Comparison of ENCODE assay signal across 18 mouse cellular contexts in genomic region chr9:77252761-77253160, GRCm38 (mm10).
DNase-seq lines count a peak whose midpoint lies in the region; ATAC-seq and TF ChIP-seq lines count a peak whose summit lies in the region.
"Had no signal": no experiment of that assay in that cellular context is flagged by ENCODE, and none has a peak within 500 bp of the region (broad histone marks: within the 10 kb centered on the region; RNA-seq: fewer than 3 reads in every experiment).

No protein-coding gene starts in this region.

- H3K27me3 ChIP-seq in forebrain, embryonic 16.5 days (replicated peaks; ENCODE audit: control insufficient read depth, insufficient read depth, low read length): no peaks in the 10 kb centered on the region
- H3K27me3 ChIP-seq in forebrain, embryonic 13.5 days: no peaks in the 10 kb centered on the region
- H3K27me3 ChIP-seq in heart, adult 2 months (ENCODE audit: control insufficient read depth, insufficient read depth, low read length): no peaks in the 10 kb centered on the region
- H3K27me3 ChIP-seq: CH12.LX; heart, embryonic 13.5 days; hindbrain, embryonic 12.5 days; hindbrain, embryonic 15.5 days; Patski had no signal

- no peak overlapping the region for H3K9ac ChIP-seq in forebrain, embryonic 16.5 days (replicated peaks; ENCODE audit: low read depth, low read length)
- no peak overlapping the region for H3K9ac ChIP-seq in forebrain, embryonic 13.5 days
- no peak overlapping the region for H3K9ac ChIP-seq in heart, adult 2 months (ENCODE audit: low read depth, low read length)
- H3K9ac ChIP-seq: heart, embryonic 13.5 days; hindbrain, embryonic 12.5 days; hindbrain, embryonic 15.5 days had no signal

- no peak overlapping the region for H3K4me2 ChIP-seq in forebrain, embryonic 16.5 days (ENCODE audit: low read length)
- H3K4me2 ChIP-seq in forebrain, embryonic 13.5 days: no peak overlapping the region
- H3K4me2 ChIP-seq: heart, embryonic 13.5 days; hindbrain, embryonic 12.5 days; hindbrain, embryonic 15.5 days had no signal

- no peaks in the 10 kb centered on the region for H3K79me2 ChIP-seq in heart, adult 2 months (replicated peaks; ENCODE audit: control insufficient read depth, insufficient read depth, low read length)

- no peak for TF ChIP-seq CTCF in heart, adult 2 months (IDR thresholded peaks at IDR 0.05)

- no peak overlapping the region; the same call in 1 of the 2 replicates for H3K27ac ChIP-seq in forebrain, embryonic 16.5 days (ENCODE audit: low read length)
- no peak overlapping the region for H3K27ac ChIP-seq in forebrain, embryonic 13.5 days
- H3K27ac ChIP-seq in heart, adult 2 months: peak overlapping the region; percentile 53; the same call in 1 of the 2 replicates
- H3K27ac ChIP-seq: heart, embryonic 10.5 days; heart, embryonic 13.5 days; hindbrain, embryonic 12.5 days; hindbrain, embryonic 15.5 days had no signal

- no peak overlapping the region for H3K4me3 ChIP-seq in forebrain, embryonic 16.5 days (replicated peaks; ENCODE audit: low read length)
- H3K4me3 ChIP-seq in forebrain, embryonic 13.5 days: no peak overlapping the region
- H3K4me3 ChIP-seq in heart, adult 2 months: no peak overlapping the region
- H3K4me3 ChIP-seq: heart, embryonic 10.5 days; heart, embryonic 13.5 days; hindbrain, embryonic 12.5 days; hindbrain, embryonic 15.5 days had no signal

- H3K36me3 ChIP-seq in forebrain, embryonic 16.5 days (ENCODE audit: control insufficient read depth, insufficient read depth): no peaks in the 10 kb centered on the region
- H3K36me3 ChIP-seq in forebrain, embryonic 13.5 days (ENCODE audit: poor library complexity, severe bottlenecking): no peaks in the 10 kb centered on the region
- no peaks in the 10 kb centered on the region for H3K36me3 ChIP-seq in heart, adult 2 months (ENCODE audit: control insufficient read depth, insufficient read depth, low read length)
- H3K36me3 ChIP-seq: G1E; hindbrain, embryonic 12.5 days; hindbrain, embryonic 15.5 days had no signal

- no peak for TF ChIP-seq POLR2A in heart, adult 2 months (IDR thresholded peaks at IDR 0.05; ENCODE audit: insufficient read depth, low read depth, low read length)

- DNase-seq in heart, adult 2 months: no peak
- no peak for DNase-seq in heart, adult 11 months
- peak; percentile 76 for DNase-seq in fat pad, adult 2 months (ENCODE audit: extremely low read depth, low read depth, low spot score)
- no peak for DNase-seq in lung, postnatal 4 days
- DNase-seq: adrenal gland, postnatal 10 days; adrenal gland, postnatal 36 days; B cell, adult 2 months; kidney, adult 2 months had no signal

- WGBS in forebrain, embryonic 16.5 days: 89% methylated on average over 4 of the region's 4 CpGs
- WGBS in forebrain, embryonic 13.5 days: 96% methylated on average over 4 of the region's 4 CpGs
- WGBS in heart, adult 2 months: 89% methylated on average over 4 of the region's 4 CpGs

- intact Hi-C loops in heart, adult 2 months (cut with DNase I): no loop called here

- no peaks in the 10 kb centered on the region for H3K9me3 ChIP-seq in forebrain, embryonic 16.5 days (ENCODE audit: control insufficient read depth, low read length)
- H3K9me3 ChIP-seq in forebrain, embryonic 13.5 days (replicated peaks): no peaks in the 10 kb centered on the region
- H3K9me3 ChIP-seq: heart, embryonic 10.5 days; hindbrain, embryonic 12.5 days; hindbrain, embryonic 15.5 days had no signal

- TF ChIP-seq EP300 in heart, adult 2 months (IDR thresholded peaks at IDR 0.05; ENCODE audit: insufficient read depth, low read depth, low read length): no peak

- 0 out of 2 replicates have a peak, but pooled peaks have one; percentile 22 for ATAC-seq in forebrain, embryonic 16.5 days
- no peak for ATAC-seq in forebrain, embryonic 13.5 days
- ATAC-seq: intestine, postnatal 0 days; Patski had no signal

- H3K4me1 ChIP-seq in forebrain, embryonic 16.5 days (replicated peaks; ENCODE audit: control insufficient read depth, insufficient read depth, low read length): peaks cover 10% of the 10 kb centered on the region
- H3K4me1 ChIP-seq in forebrain, embryonic 13.5 days: no peaks in the 10 kb centered on the region
- no peaks in the 10 kb centered on the region for H3K4me1 ChIP-seq in heart, adult 2 months (ENCODE audit: control insufficient read depth, insufficient read depth, low read length)
- H3K4me1 ChIP-seq: heart, embryonic 10.5 days; hindbrain, embryonic 12.5 days; hindbrain, embryonic 15.5 days had no signal
